ENCODE assay signal across 8 mouse cellular contexts in the genomic region with DNA sequence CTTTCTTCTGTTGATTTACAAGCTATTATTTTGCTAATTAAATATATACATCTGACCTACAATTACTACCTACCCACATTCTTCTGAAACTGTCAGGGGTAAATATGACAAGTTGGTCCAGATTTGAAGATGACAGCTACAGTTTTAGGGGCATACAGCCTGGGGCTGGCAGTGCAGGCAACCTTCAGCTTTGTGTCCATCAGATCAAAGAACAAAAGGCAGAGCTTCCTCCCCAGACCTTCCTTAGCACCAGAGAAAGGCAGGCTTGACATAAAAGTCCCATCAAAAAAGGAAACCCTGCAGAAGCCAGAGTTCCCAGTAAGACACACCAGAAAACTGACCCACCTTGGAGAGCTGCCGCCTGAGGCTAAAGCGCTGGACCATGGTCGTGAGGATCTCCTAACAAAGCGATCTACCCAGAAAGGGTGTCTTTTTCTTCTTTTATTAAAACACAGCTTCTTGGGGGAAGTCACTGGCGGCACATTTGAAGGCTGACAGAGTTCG.
DNase-seq lines count a peak whose midpoint lies in the region; ATAC-seq lines count a peak whose summit lies in the region.

No protein-coding gene starts in this region.

- H3K4me1 ChIP-seq in lung, embryonic 16.5 days (replicated peaks; ENCODE audit: control insufficient read depth, insufficient read depth, low read length) = peaks cover 4% of the 10 kb centered on the region; the same call in 1 of the 2 replicates
- peaks cover 7% of the 10 kb centered on the region; the same call in 1 of the 2 replicates for H3K4me1 ChIP-seq in limb, embryonic 11.5 days (ENCODE audit: control insufficient read depth, insufficient read depth, low read length)
- peaks cover 38% of the 10 kb centered on the region for H3K4me1 ChIP-seq in neural tube, embryonic 15.5 days

- no peaks in the 10 kb centered on the region for H3K9me3 ChIP-seq in lung, embryonic 16.5 days (ENCODE audit: control insufficient read depth, low read length)
- no peaks in the 10 kb centered on the region for H3K9me3 ChIP-seq in limb, embryonic 11.5 days (ENCODE audit: control insufficient read depth, low read length)
- no peaks in the 10 kb centered on the region for H3K9me3 ChIP-seq in neural tube, embryonic 15.5 days (replicated peaks)

- peak overlapping the region; percentile 78 for H3K4me2 ChIP-seq in lung, embryonic 16.5 days (ENCODE audit: low read depth, low read length)
- H3K4me2 ChIP-seq in limb, embryonic 11.5 days (ENCODE audit: low read depth, severe bottlenecking) = peak overlapping the region; percentile 95
- H3K4me2 ChIP-seq in neural tube, embryonic 15.5 days = peak overlapping the region; percentile 76

- H3K9ac ChIP-seq in lung, embryonic 16.5 days (ENCODE audit: low read length) = peak overlapping the region; percentile 64
- peak overlapping the region; percentile 66; the same call in 1 of the 2 replicates for H3K9ac ChIP-seq in limb, embryonic 11.5 days (ENCODE audit: low read length)
- peak overlapping the region; percentile 69 for H3K9ac ChIP-seq in neural tube, embryonic 15.5 days (replicated peaks)

- peak overlapping the region; percentile 57 for H3K4me3 ChIP-seq in lung, embryonic 16.5 days (ENCODE audit: low read length)
- H3K4me3 ChIP-seq in limb, embryonic 11.5 days (ENCODE audit: low read depth, low read length) = peak overlapping the region; percentile 39
- H3K4me3 ChIP-seq in neural tube, embryonic 15.5 days (replicated peaks) = peak overlapping the region; percentile 67

- H3K27ac ChIP-seq in lung, embryonic 16.5 days (ENCODE audit: low read length) = peak overlapping the region; percentile 72
- no peak overlapping the region for H3K27ac ChIP-seq in limb, embryonic 11.5 days (replicated peaks; ENCODE audit: low read depth, low read length)
- peak overlapping the region; percentile 89 for H3K27ac ChIP-seq in neural tube, embryonic 15.5 days (replicated peaks)

- H3K27me3 ChIP-seq in lung, embryonic 16.5 days (ENCODE audit: control insufficient read depth, insufficient read depth, low read depth, low read length) = no peaks in the 10 kb centered on the region
- H3K27me3 ChIP-seq in limb, embryonic 11.5 days (ENCODE audit: control insufficient read depth, insufficient read depth, low read length) = no peaks in the 10 kb centered on the region
- H3K27me3 ChIP-seq in neural tube, embryonic 15.5 days (replicated peaks) = no peaks in the 10 kb centered on the region

- no peaks in the 10 kb centered on the region for H3K36me3 ChIP-seq in lung, embryonic 16.5 days (ENCODE audit: control insufficient read depth, insufficient read depth, low read length)
- no peaks in the 10 kb centered on the region for H3K36me3 ChIP-seq in limb, embryonic 11.5 days (ENCODE audit: control insufficient read depth, insufficient read depth, low read length)
- no peaks in the 10 kb centered on the region for H3K36me3 ChIP-seq in neural tube, embryonic 15.5 days

- WGBS in lung, embryonic 16.5 days = 10% methylated on average over 6 of the region's 6 CpGs
- WGBS in limb, embryonic 11.5 days = 4% methylated on average over 6 of the region's 6 CpGs
- 3% methylated on average over 6 of the region's 6 CpGs for WGBS in neural tube, embryonic 15.5 days

- no peak for ATAC-seq in lung, embryonic 16.5 days (ENCODE audit: low read depth)
- 0 out of 2 replicates have a peak, but pooled peaks have one; percentile 21 for ATAC-seq in erythroblast, adult 5-6 weeks (replicated peaks; ENCODE audit: low FRiP score, poor library complexity, severe bottlenecking)
- ATAC-seq in limb, embryonic 11.5 days (ENCODE audit: insufficient number of reproducible peaks, low FRiP score, low TSS enrichment, low read depth) = no peak
- peak; percentile 45 for ATAC-seq in neural tube, embryonic 15.5 days (ENCODE audit: low FRiP score)

- DNase-seq in lung, postnatal 14 days = no peak
- peak; percentile 52 for DNase-seq in limb, embryonic 11.5 days (ENCODE audit: low spot score)
- no peak for DNase-seq in layer of hippocampus, adult 8-10 months (ENCODE audit: low spot score in 2 of 2)
- no peak for DNase-seq in cerebellum, postnatal 10 days
- DNase-seq in kidney, adult 11 months = no peak

Comparison
In these comparisons a context has a peak if more than half of its experiments do, and no peak if none do; other contexts are left out.
1. ATAC-seq: peak in erythroblast, adult 5-6 weeks (single experiment) and neural tube, embryonic 15.5 days (single experiment); none in lung, embryonic 16.5 days (single experiment) and limb, embryonic 11.5 days (single experiment).
2. Peak in every context shown above with its lines, with median percentiles within 50 percentile points of each other: H3K4me2 ChIP-seq, H3K4me3 ChIP-seq and H3K9ac ChIP-seq.